Mouse (Mus musculus) adrenal gland, adult 18-20 months (tissue): ENCODE results near the gene Scel. TPM values are rescaled to one million over a fixed set of nuclear protein-coding genes. Genes with fewer than 3 reads are reported as not detected.
A peak's percentile ranks its signal among the peaks of the same experiment; 100 is the strongest.
"Not testable (repeated sequence)": the region's sequence is repeated elsewhere in the genome, so short reads cannot be mapped to it uniquely, and the experiment has no call there.

ENCODE experiments used
- DNase-seq, 2 experiments: peaks; one replicate each; pipeline ENCODE4 v3.0.0; 2021 to 2022; ENCODE audit warnings: low spot score in 2 of 2
- long read RNA-seq, 2 experiments: library from polyadenylated mRNA; stranded (forward); transcript quantifications; one replicate each; pipeline ENCODE4 v2.0.0; 2021
- total RNA-seq, 2 experiments: library from RNA; stranded (reverse); gene quantifications; 1 replicate in 1 of 2; 2 replicates in 1 of 2; pipeline ENCODE4 v1.2.3; 2021

The Scel gene
- total RNA-seq: under 1 TPM; 0.23 to 0.29 TPM
- long read RNA-seq, experiment 1: 0 reads
- long read RNA-seq, experiment 2, partial matches to known transcripts: 1 of 1 reads
- long read RNA-seq, experiment 2, other reads (novel, unspliced or antisense): 0 of 1 reads

- DNase-seq: no peak
Measured at GRCm38 (mm10) chr14:103512802-103513472, at the start of gene Scel. Gene Scel (plus strand): TSS chr14:103513342.

- DNase-seq: no peak
Measured at GRCm38 (mm10) chr14:103468691-103469463, 44.3 kb upstream of the Scel start.

GRCm38 (mm10) chr14:103469464-103470015 is 43.6 kb upstream of the Scel start:
- DNase-seq: peak in 1 of 2 experiments; percentile 29

GRCm38 (mm10) chr14:103471074-103471778 is 41.9 kb upstream of the Scel start:
- DNase-seq: no peak

GRCm38 (mm10) chr14:103471806-103472553 is 41.2 kb upstream of the Scel start:
- DNase-seq: peak; percentile 46 to 47

GRCm38 (mm10) chr14:103472554-103472905 is 40.6 kb upstream of the Scel start:
- no peak for DNase-seq

GRCm38 (mm10) chr14:103475312-103475711 is 37.8 kb upstream of the Scel start:
- DNase-seq: no peak

GRCm38 (mm10) chr14:103476232-103476631 is 36.9 kb upstream of the Scel start:
- not testable (repeated sequence) for DNase-seq

- no peak for DNase-seq
Measured at GRCm38 (mm10) chr14:103477281-103477680, 35.9 kb upstream of the Scel start.

GRCm38 (mm10) chr14:103477959-103478358 is 35.2 kb upstream of the Scel start:
- no peak for DNase-seq

GRCm38 (mm10) chr14:103479446-103479845 is 33.7 kb upstream of the Scel start:
- DNase-seq: no peak

- no peak for DNase-seq
Measured at GRCm38 (mm10) chr14:103481514-103481913, 31.6 kb upstream of the Scel start.

- no peak for DNase-seq
Measured at GRCm38 (mm10) chr14:103485671-103486070, 27.5 kb upstream of the Scel start.

- DNase-seq: no peak
Measured at GRCm38 (mm10) chr14:103486974-103487373, 26.2 kb upstream of the Scel start.

- no peak for DNase-seq
Measured at GRCm38 (mm10) chr14:103488659-103489058, 24.5 kb upstream of the Scel start.

GRCm38 (mm10) chr14:103498199-103498598 is 14.9 kb upstream of the Scel start:
- DNase-seq: no peak

- DNase-seq: no peak
Measured at GRCm38 (mm10) chr14:103498613-103499012, 14.5 kb upstream of the Scel start.

GRCm38 (mm10) chr14:103499060-103499459 is 14.1 kb upstream of the Scel start:
- DNase-seq: no peak

GRCm38 (mm10) chr14:103500309-103500708 is 12.8 kb upstream of the Scel start:
- DNase-seq: no peak

- no peak for DNase-seq
Measured at GRCm38 (mm10) chr14:103500941-103501340, 12.2 kb upstream of the Scel start.

- DNase-seq: no peak
Measured at GRCm38 (mm10) chr14:103504514-103504913, 8.6 kb upstream of the Scel start.
